Mouse (Mus musculus) adrenal gland, postnatal 10 days (tissue): ENCODE data around the gene Ehd2. TPM values are rescaled to one million over a fixed set of nuclear protein-coding genes. Genes with fewer than 3 reads are reported as not detected.

ENCODE experiments used
- DNase-seq: peaks from one replicate; pipeline ENCODE4 v3.0.0; 2021; ENCODE audit warnings: mixed read lengths
- total RNA-seq, 2 experiments: library from RNA; stranded (reverse); gene quantifications; 2 replicates each; pipeline ENCODE4 v1.2.3; 2021

The Ehd2 gene
- total RNA-seq, 2 experiments from 2014 or later, result 140 to 156 TPM

- no peak for DNase-seq
These were observed 60.8 kb downstream of the Ehd2 start for GRCm38 (mm10) chr7:15906602-15907001.

GRCm38 (mm10) chr7:15905861-15906260, 61.5 kb downstream of the Ehd2 start:
- no peak for DNase-seq

- no peak for DNase-seq
These were observed 65.9 kb downstream of the Ehd2 start for GRCm38 (mm10) chr7:15901366-15902048.

Other genes with a start within 250 kb of the Ehd2 start
- not detected for gene Obox5, start 217.4 kb downstream of the Ehd2 start, total RNA-seq
- not detected for gene Obox6, start 127.9 kb downstream of the Ehd2 start, total RNA-seq
- not detected for gene Crx, start 87.6 kb downstream of the Ehd2 start, total RNA-seq
- gene Crxos, start 85.0 kb downstream of the Ehd2 start, total RNA-seq, result under 1 TPM in 1 of 2 experiments, not detected in 1; 0.42 TPM
- gene Selenow, start 45.2 kb downstream of the Ehd2 start, total RNA-seq, result 100 to 1,000 TPM; 187 to 228 TPM
- 100 to 1,000 TPM; 198 to 201 TPM for gene Nop53, start 21.5 kb downstream of the Ehd2 start, total RNA-seq
- 10 to 100 TPM in 1 of 2 experiments, 1 to 10 TPM in 1; 8.5 to 11.0 TPM for gene Bicra, start 80.4 kb upstream of the Ehd2 start, total RNA-seq
- under 1 TPM; 0.09 TPM for gene Zfp541, start 94.2 kb upstream of the Ehd2 start, total RNA-seq
- 100 to 1,000 TPM; 106 to 109 TPM for gene Napa, start 130.9 kb upstream of the Ehd2 start, total RNA-seq
- gene Kptn, start 152.3 kb upstream of the Ehd2 start, total RNA-seq, result 10 to 100 TPM; 24.9 to 25.4 TPM
- 1 to 10 TPM; 3.0 to 3.8 TPM for gene Slc8a2, start 162.3 kb upstream of the Ehd2 start, total RNA-seq
- gene Meis3, start 207.5 kb upstream of the Ehd2 start, total RNA-seq, result 10 to 100 TPM in 1 of 2 experiments, 1 to 10 TPM in 1; 9.6 to 12.2 TPM